Mouse (Mus musculus): ENCODE data around the gene Cxcl15. TPM values are rescaled to one million over a fixed set of nuclear protein-coding genes. Genes with fewer than 3 reads are reported as not detected.

Gene Cxcl15
- polyA plus RNA-seq, 1 experiment from 2014 or later, result not detected

Small RNA genes lying within 50 kb of the gene (microRNA-seq; reads per million reads assigned to microRNA genes)
- gene Gm24322, result not detected

Other genes with a start within 250 kb of the Cxcl15 start
- gene 5830473C10Rik, start 233.4 kb upstream of the Cxcl15 start, polyA plus RNA-seq (2016; fragmentation: Nextera tagmentation; extraction: Ambion mirVana), result not detected in 2 replicates
- gene Rassf6, start 153.9 kb upstream of the Cxcl15 start, polyA plus RNA-seq (2016; fragmentation: Nextera tagmentation; extraction: Ambion mirVana), result 0.29 and 0.63 TPM in 2 replicates
- gene Cxcl5, start 35.2 kb upstream of the Cxcl15 start, polyA plus RNA-seq (2016; fragmentation: Nextera tagmentation; extraction: Ambion mirVana), result 0.14 TPM in 1 of 2 replicates, not detected in the other
- 6.3 and 6.6 TPM in 2 replicates for gene Ppbp, start 26.0 kb upstream of the Cxcl15 start, polyA plus RNA-seq (2016; fragmentation: Nextera tagmentation; extraction: Ambion mirVana)
- gene Pf4, start 22.1 kb upstream of the Cxcl15 start, polyA plus RNA-seq (2016; fragmentation: Nextera tagmentation; extraction: Ambion mirVana), result 60.2 and 74.4 TPM in 2 replicates
- not detected in 2 replicates for gene Cxcl3, start 8.4 kb upstream of the Cxcl15 start, polyA plus RNA-seq (2016; fragmentation: Nextera tagmentation; extraction: Ambion mirVana)
- not detected in 2 replicates for gene Cxcl1, start 96.7 kb downstream of the Cxcl15 start, polyA plus RNA-seq (2016; fragmentation: Nextera tagmentation; extraction: Ambion mirVana)
- gene Cxcl2, start 109.3 kb downstream of the Cxcl15 start, polyA plus RNA-seq (2016; fragmentation: Nextera tagmentation; extraction: Ambion mirVana), result not detected in 2 replicates
- 110 and 116 TPM in 2 replicates for gene Mthfd2l, start 136.6 kb downstream of the Cxcl15 start, polyA plus RNA-seq (2016; fragmentation: Nextera tagmentation; extraction: Ambion mirVana)
- 0.13 TPM in 1 of 2 replicates, not detected in the other for gene Epgn, start 232.9 kb downstream of the Cxcl15 start, polyA plus RNA-seq (2016; fragmentation: Nextera tagmentation; extraction: Ambion mirVana)

All from midbrain, embryonic 12.5 days (tissue).